Mouse (Mus musculus) right cerebral cortex, postnatal 14 days (tissue): ENCODE measurements at regions not wholly inside any gene's neighbourhood (a gene's known extent, or its start where the extent isn't known, plus 50 kb on each side); places are given as distances from the start of the nearest gene placed in this dataset.
A peak's percentile ranks its signal among the peaks of the same experiment; 100 is the strongest.

ENCODE experiments used
- DNase-seq: peaks from one replicate; pipeline ENCODE4 v3.0.0; 2022

GRCm38 (mm10) chr12:51118781-51119180, 229.1 kb upstream of the G2e3 start:
- no peak for DNase-seq

DNA sequence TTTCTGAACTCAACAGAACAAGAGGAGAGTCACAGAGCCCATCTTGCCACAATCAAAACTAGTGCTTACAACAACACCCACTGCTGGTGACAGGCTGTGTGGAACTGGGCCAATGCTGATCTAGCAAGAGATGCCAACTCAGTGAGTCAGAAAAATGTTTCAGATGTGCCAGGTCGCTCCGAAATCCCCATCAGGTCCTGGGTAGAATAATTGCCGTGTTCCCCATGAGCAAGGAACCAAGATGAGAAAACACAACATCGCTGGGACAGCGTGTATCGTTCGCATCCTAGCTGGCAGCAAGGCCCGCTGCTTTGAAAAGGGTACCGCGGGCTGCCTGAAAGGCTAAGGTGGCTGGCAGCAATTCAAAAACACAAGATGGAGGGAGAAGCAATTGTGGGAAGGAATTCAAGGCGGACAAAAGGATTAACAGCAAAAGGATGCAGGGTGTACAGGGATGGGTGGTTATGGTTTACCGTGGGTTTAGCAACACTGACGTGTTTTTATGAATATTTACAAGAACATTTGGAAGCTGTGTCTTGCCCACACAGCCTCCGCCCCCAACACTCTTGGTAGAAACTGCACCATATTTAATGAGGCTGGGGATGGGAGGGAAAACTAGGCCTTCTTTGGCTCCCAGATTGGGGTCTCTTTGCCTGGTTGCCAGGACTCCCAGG, 229.7 kb upstream of the G2e3 start:
- DNase-seq, result peak; percentile 80

- DNase-seq, result no peak
Observed at GRCm38 (mm10) chr12:51117436-51118020, 230.3 kb upstream of the G2e3 start.

DNA sequence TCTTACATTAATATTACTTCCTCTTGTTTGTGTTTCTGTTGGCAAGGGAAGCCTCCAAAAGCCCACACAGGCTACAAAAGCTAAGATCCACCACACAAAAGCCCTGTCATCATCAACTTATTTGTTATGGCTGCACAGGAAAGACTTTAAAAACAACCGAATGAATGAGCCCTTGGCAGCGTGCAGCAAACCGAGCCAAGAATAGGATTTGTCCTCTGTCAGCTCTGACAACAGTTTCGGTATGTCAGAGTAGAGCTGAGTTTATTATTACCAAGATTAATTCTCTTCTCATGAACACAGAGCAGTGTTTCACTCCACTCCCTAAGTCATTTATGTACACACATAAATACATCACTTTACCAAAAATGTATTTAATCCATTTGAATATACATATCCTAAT, 236.1 kb upstream of the G2e3 start:
- DNase-seq, result no peak

GRCm38 (mm10) chr12:51108044-51108443, 239.8 kb upstream of the G2e3 start:
- no peak for DNase-seq

DNA sequence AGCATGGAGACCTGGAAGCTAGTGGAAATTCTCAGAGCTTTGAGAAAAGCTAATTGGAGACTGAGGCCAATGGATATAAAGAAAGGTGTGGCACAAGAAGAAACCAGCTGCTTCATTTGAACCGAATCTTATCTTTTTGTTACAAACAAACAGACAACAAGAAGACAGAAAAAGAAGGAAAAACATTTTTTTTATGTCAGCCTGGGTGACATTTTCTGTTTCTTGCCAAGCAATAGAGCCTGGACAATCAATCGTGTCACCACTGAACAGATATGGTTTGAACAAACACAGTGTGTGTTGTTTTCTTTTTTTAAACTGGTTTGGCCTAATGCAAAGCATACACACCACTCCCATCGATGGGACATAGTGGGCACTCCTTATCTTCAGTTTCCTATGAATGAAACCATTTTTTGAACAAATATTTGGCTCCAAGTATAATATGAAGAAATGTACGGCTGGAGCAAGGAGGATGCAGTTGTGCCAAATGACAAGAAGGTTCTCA, 244.3 kb upstream of the G2e3 start:
- DNase-seq, result no peak

GRCm38 (mm10) chr12:51101636-51102035, 246.2 kb upstream of the G2e3 start:
- DNase-seq, result no peak

GRCm38 (mm10) chr12:51100868-51101267, 247.0 kb upstream of the G2e3 start:
- DNase-seq, result peak; percentile 16

DNA sequence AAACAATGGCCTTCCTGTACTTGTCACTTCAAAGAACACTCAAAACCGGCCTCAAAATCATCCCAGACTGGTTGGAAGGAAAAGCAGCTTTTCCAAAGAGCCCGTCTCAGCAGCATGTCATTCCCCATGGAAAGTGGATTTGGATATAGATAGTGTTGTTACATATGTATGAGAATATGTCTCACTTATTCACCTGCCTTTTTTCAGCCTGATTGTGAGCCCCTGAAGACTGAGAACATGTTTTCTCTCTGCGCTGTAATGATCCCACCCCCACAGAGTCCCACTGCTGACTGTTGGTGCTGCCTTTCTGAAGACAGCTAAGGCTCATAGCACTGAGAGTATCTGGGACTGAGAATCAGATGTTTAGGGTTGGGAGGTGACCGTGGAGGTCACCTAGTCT, 251.9 kb upstream of the G2e3 start:
- DNase-seq, result no peak

GRCm38 (mm10) chr12:51089324-51089723, 258.5 kb upstream of the G2e3 start:
- DNase-seq, result no peak

- DNase-seq, result no peak
Observed at GRCm38 (mm10) chr12:51081809-51082208, 266.1 kb upstream of the G2e3 start.

GRCm38 (mm10) chr12:51073503-51073902, 274.4 kb upstream of the G2e3 start:
- no peak for DNase-seq

- no peak for DNase-seq
Observed at GRCm38 (mm10) chr12:51060931-51061330, 286.9 kb upstream of the G2e3 start.

- peak; percentile 18 for DNase-seq
Observed at GRCm38 (mm10) chr12:51058569-51058968, 289.3 kb upstream of the G2e3 start.

DNA sequence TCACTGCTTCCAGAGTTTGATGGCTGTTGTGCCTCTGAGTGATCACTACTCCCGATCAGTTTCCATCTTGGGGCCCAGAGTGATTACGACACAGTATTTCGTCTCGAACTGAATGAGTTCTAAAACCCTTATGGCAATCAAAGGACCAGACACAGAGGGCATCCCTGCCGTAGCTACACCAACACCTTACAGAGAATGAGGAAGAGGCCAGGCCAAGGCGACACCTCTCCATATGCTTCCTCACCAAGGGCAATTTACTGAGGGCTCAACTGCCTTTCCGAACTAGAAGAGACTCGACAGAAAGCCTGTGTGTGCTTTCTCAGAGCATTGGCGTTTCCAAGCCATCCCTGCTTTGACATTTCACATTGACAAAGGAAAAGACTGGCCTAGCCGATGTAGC, 289.8 kb upstream of the G2e3 start:
- no peak for DNase-seq

DNA sequence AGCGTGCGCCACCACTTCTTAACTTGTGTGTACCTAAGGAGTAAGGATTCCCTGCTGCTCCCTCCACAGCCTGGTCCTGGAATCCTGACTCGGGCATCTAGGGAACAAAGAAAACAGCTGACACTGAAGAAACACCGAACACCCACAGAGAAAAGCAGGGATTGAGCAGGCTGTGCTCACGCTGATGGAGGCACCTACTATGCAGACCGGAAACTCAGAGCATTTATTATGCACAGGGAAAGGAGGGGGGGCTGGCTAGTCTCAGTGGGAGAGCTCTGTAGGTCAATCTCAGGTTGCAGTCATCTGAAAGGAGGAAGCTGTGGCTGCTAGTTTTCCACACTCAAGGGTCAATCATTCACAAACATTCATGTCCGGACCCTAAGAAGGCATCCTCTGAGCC, 300.7 kb upstream of the G2e3 start:
- DNase-seq, result no peak

DNA sequence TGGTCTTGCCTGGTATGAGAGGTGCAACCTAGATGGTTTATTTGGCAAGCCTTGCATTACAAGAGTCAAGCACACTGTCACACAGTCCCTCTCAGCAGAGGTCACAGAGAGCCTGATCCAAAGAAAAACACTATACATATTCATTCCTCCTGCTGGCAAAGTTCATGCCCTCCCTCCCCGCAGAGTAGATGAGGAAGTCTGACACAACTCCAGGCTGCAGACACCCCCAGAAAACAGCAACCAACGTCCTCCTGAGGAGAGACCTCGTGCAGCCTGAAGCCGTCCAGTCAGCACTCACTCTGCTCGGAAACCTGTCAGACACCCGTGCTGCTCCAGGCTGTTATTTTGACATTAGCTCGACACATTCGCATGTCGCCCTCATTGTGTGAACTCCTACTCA, 302.4 kb upstream of the G2e3 start:
- DNase-seq, result no peak

DNA sequence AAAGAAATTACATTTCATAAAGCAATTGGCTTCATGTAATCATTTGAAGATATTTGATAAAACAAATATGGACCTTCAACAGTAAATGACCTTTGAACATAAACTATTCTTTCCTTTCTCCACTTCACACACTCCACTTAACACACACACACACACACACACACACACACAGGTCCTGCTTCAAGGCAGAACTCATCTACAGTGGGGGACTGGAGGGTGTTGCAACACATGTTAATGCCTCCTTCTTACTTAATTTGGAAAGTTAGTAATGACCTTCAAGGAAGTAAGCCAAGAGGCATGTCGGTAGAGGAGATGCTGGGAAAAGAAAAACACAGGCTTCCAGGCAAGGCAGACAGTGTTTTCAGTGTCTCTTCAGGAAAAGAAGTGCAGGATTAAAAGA, 302.8 kb upstream of the G2e3 start:
- DNase-seq, result no peak

DNA sequence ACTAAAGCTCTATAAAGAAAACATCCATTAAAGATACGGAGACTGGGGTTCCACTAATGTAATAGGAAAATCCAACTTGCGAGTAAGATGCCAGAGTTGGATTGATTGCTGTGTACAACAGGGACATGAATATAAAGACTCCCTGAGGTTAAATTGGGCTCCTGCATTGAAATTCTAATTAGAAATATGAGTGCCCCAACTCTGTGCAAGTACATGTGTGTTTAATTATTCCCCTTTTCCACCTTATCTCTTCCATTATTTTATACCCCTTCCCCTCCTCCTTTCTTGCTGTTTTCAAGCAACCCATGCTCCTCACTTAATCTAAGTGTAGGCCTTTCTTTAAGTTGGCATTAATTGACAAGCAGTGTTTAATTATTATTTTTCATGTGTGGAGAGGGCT, 315.7 kb upstream of the G2e3 start:
- no peak for DNase-seq

DNA sequence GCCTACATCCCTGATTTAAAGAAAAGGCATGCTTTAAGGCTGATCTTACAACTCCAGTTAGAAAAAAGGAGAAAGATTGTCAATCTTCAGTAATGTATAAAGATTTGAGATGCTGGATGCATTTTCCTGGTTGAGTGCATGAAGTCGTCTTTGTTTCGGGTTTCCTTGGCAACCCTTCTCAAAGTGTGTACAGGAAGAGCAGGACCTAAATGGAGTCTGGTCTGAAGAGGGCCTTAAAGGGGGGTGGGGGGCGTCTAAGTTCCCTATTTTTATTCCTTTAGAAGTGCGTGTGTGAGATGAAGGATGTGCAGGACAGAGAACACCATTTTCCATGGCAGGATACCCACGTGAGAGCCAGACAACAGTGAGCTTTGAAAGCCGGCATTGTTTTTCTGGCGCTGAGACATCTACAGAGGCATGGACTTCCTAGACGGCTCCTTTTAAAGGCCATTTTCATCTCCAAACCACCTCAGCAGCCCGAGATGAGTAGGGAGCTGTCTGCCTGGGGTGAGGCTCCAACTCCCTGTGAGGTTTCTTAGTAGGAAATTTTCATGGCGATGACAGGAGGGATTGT, 319.2 kb upstream of the G2e3 start:
- no peak for DNase-seq

GRCm38 (mm10) chr12:51026046-51026445, 321.8 kb upstream of the G2e3 start:
- no peak for DNase-seq

- no peak for DNase-seq
Observed at GRCm38 (mm10) chr12:51025531-51025930, 322.3 kb upstream of the G2e3 start.

DNA sequence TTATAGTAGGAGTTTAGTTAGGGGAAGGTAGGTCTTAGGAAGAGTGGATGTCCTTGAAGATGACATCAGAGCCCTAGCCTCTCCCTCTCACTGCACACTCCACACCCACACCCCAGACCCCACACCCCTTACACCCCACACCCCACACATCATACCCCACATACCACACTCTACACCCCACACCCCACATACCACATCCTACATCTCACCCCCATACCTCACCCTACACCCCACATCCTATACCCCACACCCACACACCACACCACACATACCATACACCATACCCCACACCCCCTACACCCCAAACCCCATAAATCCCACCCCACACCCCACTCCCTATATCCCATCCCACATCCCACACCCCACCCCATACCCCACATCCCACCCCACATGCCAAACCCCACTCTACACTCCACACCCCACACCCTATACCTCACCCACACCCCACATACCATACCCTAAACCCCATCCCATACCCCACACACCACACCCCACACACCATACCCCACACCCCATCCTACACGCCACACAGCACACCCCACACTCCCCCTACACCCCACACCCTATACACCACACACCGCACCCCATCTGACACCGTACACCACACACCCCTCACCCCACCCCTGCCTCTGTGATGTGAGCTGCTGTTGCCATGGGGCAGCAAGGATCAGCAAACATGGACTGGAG, 323.7 kb upstream of the G2e3 start:
- DNase-seq, result no peak

GRCm38 (mm10) chr12:51018185-51018584, 329.7 kb upstream of the G2e3 start:
- DNase-seq, result no peak
